In genomic region chr4:55006024-55006423, GRCm38 (mm10) we compare ENCODE assay signal across 9 mouse cellular contexts.
A peak's percentile ranks its signal among the peaks of the same experiment; 100 is the strongest.
DNase-seq lines count a peak whose midpoint lies in the region; ATAC-seq and TF ChIP-seq lines count a peak whose summit lies in the region.
"Had no signal": no experiment of that assay in that cellular context is flagged by ENCODE, and none has a peak within 500 bp of the region (broad histone marks: within the 10 kb centered on the region; RNA-seq: fewer than 3 reads in every experiment).

No protein-coding gene starts in this region.

- no peaks in the 10 kb centered on the region for H3K27me3 ChIP-seq in heart, embryonic 12.5 days (replicated peaks)
- no peaks in the 10 kb centered on the region for H3K27me3 ChIP-seq in Patski
- no peaks in the 10 kb centered on the region for H3K27me3 ChIP-seq in forebrain, postnatal 0 days (ENCODE audit: insufficient read depth, low read length)
- H3K27me3 ChIP-seq in midbrain, embryonic 11.5 days (ENCODE audit: control insufficient read depth, insufficient read depth, low read length): no peaks in the 10 kb centered on the region
- H3K27me3 ChIP-seq: CH12.LX had no signal

- no peak for ATAC-seq in heart, embryonic 12.5 days (ENCODE audit: insufficient number of reproducible peaks, low FRiP score)
- ATAC-seq in Patski: peak; percentile 63
- ATAC-seq in forebrain, postnatal 0 days: no peak
- no peak for ATAC-seq in midbrain, embryonic 11.5 days (ENCODE audit: low FRiP score)

- POLR2A ChIA-PET in Patski (lab: Charles Lee): interaction anchor here (0.7 to 1.3 kb wide), 3 partner anchors 19 to 61 kb away, joined by 3 to 4 read pairs (median 3); partner anchors contain the start of gene Zfp462

- H3K36me3 ChIP-seq in heart, embryonic 12.5 days: peaks cover 41% of the 10 kb centered on the region
- H3K36me3 ChIP-seq in forebrain, postnatal 0 days (ENCODE audit: insufficient read depth): peaks cover 39% of the 10 kb centered on the region
- peaks cover 42% of the 10 kb centered on the region for H3K36me3 ChIP-seq in midbrain, embryonic 11.5 days (ENCODE audit: control insufficient read depth, insufficient read depth, low read length)

- 24% methylated on average over 1 of the region's 1 CpGs for WGBS in heart, embryonic 12.5 days
- 36% methylated on average over 1 of the region's 1 CpGs for WGBS in forebrain, postnatal 0 days
- WGBS in midbrain, embryonic 11.5 days: 35% methylated on average over 1 of the region's 1 CpGs

- H3K9me3 ChIP-seq in heart, embryonic 12.5 days (replicated peaks): no peaks in the 10 kb centered on the region
- H3K9me3 ChIP-seq in forebrain, postnatal 0 days (ENCODE audit: low read length): no peaks in the 10 kb centered on the region
- no peaks in the 10 kb centered on the region for H3K9me3 ChIP-seq in midbrain, embryonic 11.5 days (ENCODE audit: control insufficient read depth, low read length)

- in situ Hi-C loops in Patski (cut with MboI; ENCODE audit: low pct_unique_long_range_greater_than_20kb): no loop called here

- H3K4me1 ChIP-seq in heart, embryonic 12.5 days (replicated peaks): peaks cover 50% of the 10 kb centered on the region
- peaks cover 29% of the 10 kb centered on the region for H3K4me1 ChIP-seq in forebrain, postnatal 0 days (ENCODE audit: insufficient read depth)
- H3K4me1 ChIP-seq in midbrain, embryonic 11.5 days (ENCODE audit: control insufficient read depth, insufficient read depth, low read length): peaks cover 32% of the 10 kb centered on the region

- no peak for TF ChIP-seq CTCF in Patski (IDR thresholded peaks at IDR 0.05)
- TF ChIP-seq CTCF in forebrain, postnatal 0 days (IDR thresholded peaks at IDR 0.05; ENCODE audit: low read depth): no peak

- H3K9ac ChIP-seq in heart, embryonic 12.5 days: 0 out of 2 replicates have a peak overlapping the region, but pooled peaks have one; percentile 37
- H3K9ac ChIP-seq in forebrain, postnatal 0 days: 0 out of 2 replicates have a peak overlapping the region, but pooled peaks have one; percentile 36
- H3K9ac ChIP-seq in midbrain, embryonic 11.5 days (ENCODE audit: low read length): peak overlapping the region; percentile 1; the same call in 1 of the 2 replicates

- H3K4me2 ChIP-seq in heart, embryonic 12.5 days: peak overlapping the region; percentile 61
- no peak overlapping the region; the same call in 1 of the 2 replicates for H3K4me2 ChIP-seq in forebrain, postnatal 0 days (ENCODE audit: low read depth)
- H3K4me2 ChIP-seq in midbrain, embryonic 11.5 days: no peak overlapping the region

- intact Hi-C loops in heart, postnatal 36 days (cut with DNase I): loop anchor here (5.0 kb wide), 1 partner anchor 36 kb away; no protein-coding TSS in a partner anchor

- no peak overlapping the region for H3K4me3 ChIP-seq in heart, embryonic 12.5 days
- no peak overlapping the region for H3K4me3 ChIP-seq in forebrain, postnatal 0 days (ENCODE audit: low read depth, low read length)
- no peak overlapping the region for H3K4me3 ChIP-seq in midbrain, embryonic 11.5 days (ENCODE audit: low read depth, low read length)

- H3K27ac ChIP-seq in heart, embryonic 12.5 days (ENCODE audit: poor library complexity, severe bottlenecking): peak overlapping the region; percentile 95
- H3K27ac ChIP-seq in forebrain, postnatal 0 days (ENCODE audit: low read depth, low read length): peak overlapping the region; percentile 89
- H3K27ac ChIP-seq in midbrain, embryonic 11.5 days (ENCODE audit: low read depth, low read length): peak overlapping the region; percentile 82

- DNase-seq in heart, postnatal 36 days: no peak
- no peak for DNase-seq in Patski (ENCODE audit: low read depth, low spot score)
- DNase-seq in forebrain, postnatal 0 days: no peak
- no peak for DNase-seq in midbrain, embryonic 11.5 days (ENCODE audit: low spot score, missing footprints)
- DNase-seq in c-Kit-positive CD71-positive TER-119-positive erythroid progenitor cells, embryonic 14.5 days (ENCODE audit: low spot score): no peak
- no peak for DNase-seq in cerebellum, adult 8-10 months
- DNase-seq in cerebellum, adult 9-11 months: no peak

- CTCF ChIA-PET in Patski (lab: Charles Lee): interaction anchor here (0.9 to 1.3 kb wide), 2 partner anchors 10 to 34 kb away, joined by 3 to 4 read pairs; no protein-coding TSS in a partner anchor
